Mouse (Mus musculus) kidney, adult 9 months (tissue): ENCODE data around the gene Retreg3.
"Not testable (repeated sequence)": the region's sequence is repeated elsewhere in the genome, so short reads cannot be mapped to it uniquely, and the experiment has no call there.

ENCODE experiments used
- DNase-seq: peaks from one replicate; pipeline ENCODE4 v3.0.0; 2022

Gene Retreg3

GRCm38 (mm10) chr11:101148751-101149150 lies 29.1 kb upstream of the Retreg3 start:
- DNase-seq: no peak

- no peak for DNase-seq
Measured at GRCm38 (mm10) chr11:101146377-101146776, 26.7 kb upstream of the Retreg3 start.

GRCm38 (mm10) chr11:101143338-101144225 lies 23.9 kb upstream of the Retreg3 start:
- peak; percentile 46 for DNase-seq

GRCm38 (mm10) chr11:101142215-101142967 lies 22.7 kb upstream of the Retreg3 start:
- DNase-seq: no peak

- no peak for DNase-seq
Measured at GRCm38 (mm10) chr11:101141088-101141487, 21.4 kb upstream of the Retreg3 start.

- DNase-seq: no peak
Measured at GRCm38 (mm10) chr11:101140164-101140819, 20.6 kb upstream of the Retreg3 start.

- DNase-seq: peak; percentile 81
Measured at GRCm38 (mm10) chr11:101138536-101139181, 19.0 kb upstream of the Retreg3 start.

- DNase-seq: no peak
Measured at GRCm38 (mm10) chr11:101137000-101137399, 17.3 kb upstream of the Retreg3 start.

GRCm38 (mm10) chr11:101134217-101134865 lies 14.6 kb upstream of the Retreg3 start:
- DNase-seq: no peak

GRCm38 (mm10) chr11:101133037-101133436 lies 13.3 kb upstream of the Retreg3 start:
- peak; percentile 60 for DNase-seq

- no peak for DNase-seq
Measured at GRCm38 (mm10) chr11:101131701-101132100, 12.0 kb upstream of the Retreg3 start.

- DNase-seq: no peak
Measured at GRCm38 (mm10) chr11:101131187-101131586, 11.5 kb upstream of the Retreg3 start.

GRCm38 (mm10) chr11:101130056-101130756 lies 10.5 kb upstream of the Retreg3 start:
- no peak for DNase-seq

GRCm38 (mm10) chr11:101128996-101129577 lies 9.4 kb upstream of the Retreg3 start:
- DNase-seq: no peak

- DNase-seq: no peak
Measured at GRCm38 (mm10) chr11:101127075-101127474, 7.4 kb upstream of the Retreg3 start.

- DNase-seq: not testable (repeated sequence)
Measured at GRCm38 (mm10) chr11:101125008-101125407, 5.3 kb upstream of the Retreg3 start.

- DNase-seq: not testable (repeated sequence)
Measured at GRCm38 (mm10) chr11:101124494-101124893, 4.8 kb upstream of the Retreg3 start.

GRCm38 (mm10) chr11:101120545-101121188 lies 974 bp upstream of the Retreg3 start:
- DNase-seq: no peak

- no peak for DNase-seq
Measured at GRCm38 (mm10) chr11:101119131-101119760, 447 bp downstream of the Retreg3 start.

- DNase-seq: no peak
Measured at GRCm38 (mm10) chr11:101118105-101118504, 1.6 kb downstream of the Retreg3 start.
